Mouse (Mus musculus) 416B (cell line): ENCODE results near the gene Ampd2.

Source experiments
- DNase-seq: peaks from one replicate; pipeline ENCODE4 v3.0.0; 2011; ENCODE audit warnings: low read depth

Ampd2 gene

GRCm38 (mm10) chr3:108068826-108069225, 17.6 kb downstream of the Ampd2 start:
- no peak for DNase-seq

DNA sequence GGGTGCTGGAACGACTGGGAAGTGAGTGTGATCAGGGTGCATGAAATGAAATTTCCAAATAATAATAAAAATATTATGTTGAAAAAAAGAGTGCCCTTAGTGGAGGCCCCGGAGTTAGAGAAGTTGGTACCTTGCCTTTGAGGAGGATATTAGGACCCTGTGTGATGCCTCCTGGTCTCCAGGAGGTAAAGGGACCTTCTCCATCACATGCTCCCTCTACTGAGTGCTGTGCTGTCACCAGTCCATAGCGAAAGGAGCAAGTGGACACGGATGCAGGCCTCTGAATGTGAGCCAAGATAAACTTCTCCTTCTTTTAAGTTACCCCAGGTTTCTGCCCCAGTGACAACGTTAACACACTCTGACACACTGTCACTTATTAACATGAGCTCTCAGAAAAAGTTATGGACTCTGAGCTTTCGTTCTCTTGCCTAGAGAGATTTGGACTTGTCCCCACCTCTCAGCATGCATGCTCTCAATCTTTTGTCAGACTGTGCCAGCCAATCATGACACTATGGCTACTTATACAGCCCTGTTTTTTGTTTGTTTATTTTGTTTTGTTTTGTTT, 19.0 kb downstream of the Ampd2 start:
- no peak for DNase-seq

- no peak for DNase-seq
Measured at GRCm38 (mm10) chr3:108065551-108065950, 20.9 kb downstream of the Ampd2 start.

- DNase-seq: no peak
Measured at GRCm38 (mm10) chr3:108064672-108065071, 21.8 kb downstream of the Ampd2 start.

DNA sequence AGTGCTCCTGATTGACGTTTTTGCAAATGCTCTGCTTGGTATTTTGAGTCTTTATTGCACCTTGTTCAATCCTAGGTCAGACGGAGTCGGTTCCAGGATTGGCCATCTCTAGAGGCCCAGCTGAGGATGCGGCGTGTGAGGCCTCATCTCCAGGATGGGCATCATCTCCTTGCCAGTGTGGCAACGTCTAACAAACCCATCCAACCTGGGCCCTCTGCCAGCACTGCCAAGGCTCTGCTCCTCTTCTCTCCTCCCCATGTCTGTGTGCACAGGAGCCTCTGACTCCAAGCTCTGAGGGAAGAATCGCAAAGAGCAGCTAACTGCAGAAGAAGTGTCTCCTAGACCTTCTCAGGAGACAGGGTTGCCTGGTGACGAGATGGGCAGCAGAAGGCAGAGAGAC, 23.8 kb downstream of the Ampd2 start:
- no peak for DNase-seq

DNA sequence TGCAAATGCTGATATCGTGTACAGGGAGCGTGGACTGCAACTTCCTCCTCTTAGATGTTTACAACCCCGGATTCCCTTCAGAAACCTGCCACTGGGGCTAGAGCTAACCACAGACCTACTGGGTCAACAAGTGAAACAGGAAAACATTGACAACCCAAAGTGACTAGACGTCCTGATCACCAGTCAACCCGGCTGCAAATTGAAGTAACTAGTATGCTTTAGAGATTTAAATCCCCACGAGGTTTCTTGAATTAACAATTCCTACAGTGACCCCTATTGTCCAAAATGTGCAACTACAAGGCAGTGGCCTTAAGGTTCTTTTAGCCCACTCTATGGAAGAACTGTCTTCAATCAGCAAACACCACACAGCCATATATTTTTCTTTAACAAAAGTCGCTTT, 25.0 kb downstream of the Ampd2 start:
- DNase-seq: peak; percentile 90

GRCm38 (mm10) chr3:108050493-108050892, 36.0 kb downstream of the Ampd2 start:
- DNase-seq: no peak

- DNase-seq: no peak
Measured at GRCm38 (mm10) chr3:108048306-108048705, 38.1 kb downstream of the Ampd2 start.

DNA sequence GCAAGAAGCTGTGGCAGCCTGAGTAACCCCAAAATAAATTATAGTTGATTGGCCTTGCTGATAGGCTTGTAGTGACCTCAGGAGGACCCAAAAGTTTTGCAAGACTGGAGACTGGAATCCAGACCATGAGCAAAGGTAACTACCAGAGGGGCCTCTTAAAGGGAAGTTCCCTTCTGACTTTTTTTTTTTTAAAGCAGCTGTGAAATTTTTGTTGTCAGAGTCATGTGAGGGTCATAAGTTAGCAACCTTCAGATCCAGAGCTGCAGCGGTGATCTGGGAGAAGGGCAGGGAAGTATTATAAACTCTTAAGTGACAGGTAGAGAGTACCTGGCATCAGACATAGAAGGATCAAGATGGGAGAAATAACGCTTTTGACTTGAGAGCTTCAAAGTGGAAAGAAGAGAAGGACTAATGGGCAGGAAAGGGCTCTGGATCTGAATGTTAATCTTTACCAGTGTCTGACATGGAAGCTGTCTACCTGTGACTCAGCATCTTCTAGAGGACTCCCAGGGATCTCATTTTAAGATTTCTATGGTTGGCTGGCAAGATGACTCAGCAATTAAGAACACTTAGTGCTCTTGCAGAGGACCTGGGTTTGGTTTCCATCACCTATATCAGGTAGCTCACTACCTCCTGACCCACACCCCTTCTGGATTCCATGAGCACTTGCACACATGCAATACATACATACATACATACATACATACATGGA, 39.4 kb downstream of the Ampd2 start:
- DNase-seq: peak; percentile 62

GRCm38 (mm10) chr3:108044394-108045140, 41.9 kb downstream of the Ampd2 start, which contains the start of gene Gstm4:
Gene Gstm4 (minus strand): TSS chr3:108044894.
- DNase-seq: no peak

DNA sequence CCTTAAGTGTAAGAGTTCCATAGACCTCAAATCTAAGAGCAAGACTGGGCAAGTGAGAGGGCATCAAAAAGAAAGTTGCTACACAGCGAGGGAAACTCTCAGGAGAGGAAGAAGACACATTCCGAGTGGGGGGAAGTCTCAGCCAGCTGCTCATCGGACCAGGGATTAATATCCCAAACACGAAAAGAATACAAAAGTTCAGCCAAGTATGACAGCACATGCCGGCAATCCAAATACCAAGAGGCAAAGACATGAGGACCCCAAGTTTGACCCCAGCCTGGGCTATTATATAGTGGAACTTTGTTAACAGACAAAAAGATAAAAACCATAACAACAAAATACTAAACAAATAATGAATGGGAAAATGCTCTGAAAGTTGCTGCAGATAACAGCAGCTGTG, 53.3 kb downstream of the Ampd2 start:
- no peak for DNase-seq

DNA sequence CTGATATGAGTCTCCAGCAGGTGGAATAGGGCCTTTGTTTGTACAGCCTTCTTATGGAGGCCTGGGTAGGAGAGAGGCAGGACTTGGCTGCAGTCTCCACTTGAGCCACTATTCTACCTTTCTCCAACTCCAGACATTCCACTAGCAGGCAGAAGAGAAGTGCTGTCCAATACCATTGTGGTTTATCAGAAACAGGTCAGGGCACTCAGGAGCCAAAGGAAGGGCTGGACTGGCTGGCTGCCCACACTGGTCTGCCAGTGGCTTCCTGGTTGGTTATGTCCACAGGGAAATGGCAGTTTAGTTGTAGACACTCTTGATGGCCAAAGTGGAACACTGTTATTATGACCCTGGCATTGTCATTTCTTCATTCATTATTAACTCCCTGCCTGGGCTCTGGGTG, 54.3 kb downstream of the Ampd2 start:
- DNase-seq: peak; percentile 42

DNA sequence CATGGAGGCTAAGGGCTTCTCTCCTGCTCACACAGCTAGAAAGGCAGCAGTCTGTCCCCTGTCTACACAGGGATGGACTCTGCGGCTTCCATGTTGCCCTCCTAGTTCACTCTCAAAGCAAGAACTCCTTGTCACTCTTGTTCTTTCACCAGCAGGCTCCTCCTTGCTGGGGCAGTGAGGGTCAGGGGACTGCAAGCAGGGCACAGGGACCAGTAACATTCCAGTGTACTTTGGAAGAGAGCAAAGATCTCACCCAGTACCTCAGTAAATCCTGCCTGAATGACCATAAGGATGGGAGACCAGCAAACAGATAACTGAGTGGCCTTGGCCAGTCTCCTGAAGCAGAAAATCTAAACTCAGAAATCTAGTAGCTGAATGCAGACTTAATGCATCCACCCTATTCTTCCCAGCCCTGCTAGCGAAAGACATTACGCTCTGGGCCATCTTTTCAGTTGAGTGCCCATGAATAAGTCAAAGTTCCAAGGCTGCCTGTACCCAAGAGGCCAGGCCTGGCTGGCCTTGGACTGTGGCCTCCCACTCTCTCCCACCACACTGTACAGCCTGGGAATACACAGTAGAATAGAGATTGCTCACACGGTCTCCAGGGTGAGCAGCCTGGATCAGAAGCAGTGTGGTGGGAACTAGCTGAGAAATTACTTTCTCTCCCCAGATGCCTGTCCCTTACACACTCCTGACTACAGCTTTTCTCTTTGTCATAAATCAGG, 57.6 kb downstream of the Ampd2 start:
- no peak for DNase-seq

GRCm38 (mm10) chr3:108026597-108026996, 59.9 kb downstream of the Ampd2 start:
- no peak for DNase-seq

GRCm38 (mm10) chr3:108026049-108026448, 60.4 kb downstream of the Ampd2 start:
- peak; percentile 69 for DNase-seq

GRCm38 (mm10) chr3:108025318-108025717, 61.1 kb downstream of the Ampd2 start:
- no peak for DNase-seq
